Mouse (Mus musculus): ENCODE data around the gene Gpank1. TPM values are rescaled to one million over a fixed set of nuclear protein-coding genes. Genes with fewer than 3 reads are reported as not detected.

Gene Gpank1
- 10 to 100 TPM; 13.2 to 17.7 TPM for total RNA-seq (2021)

GRCm38 (mm10) chr17:35121143-35121799 is at the start of gene Gpank1:
Gene Gpank1 (plus strand): TSS chr17:35121455.
- intact Hi-C loops (cut with DNase I): no loop called here
- peak; percentile 98 to 99 for DNase-seq (ENCODE audit: extremely low spot score in 1 of 2, low spot score in 2 of 2)

DNA sequence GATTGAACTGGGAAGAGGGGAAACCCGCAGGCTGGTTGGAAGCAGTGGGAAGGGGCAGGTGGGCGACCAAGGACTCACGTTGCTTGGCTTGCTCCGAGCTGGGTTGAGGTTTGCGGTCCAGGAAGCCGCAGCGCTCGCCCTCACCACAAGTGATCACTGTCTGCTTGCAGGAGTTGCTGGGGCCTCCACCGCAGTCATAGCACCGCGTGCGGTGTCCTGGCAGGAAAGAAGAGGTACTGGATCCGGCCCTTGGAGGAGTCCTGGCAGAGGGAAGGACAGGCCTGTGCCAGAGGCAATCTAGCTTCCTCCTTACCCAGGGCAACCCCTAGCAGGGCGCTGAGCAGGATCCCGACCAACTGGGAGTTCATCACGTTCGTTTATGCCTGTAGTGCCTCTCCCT is 47.2 kb upstream of the Gpank1 start:
- intact Hi-C loops (cut with DNase I): no loop called here

GRCm38 (mm10) chr17:35076507-35077176 is 44.6 kb upstream of the Gpank1 start, which contains the start of gene Ly6g6e:
Gene Ly6g6e (plus strand): TSS chr17:35076902.
- intact Hi-C loops (cut with DNase I): no loop called here
- DNase-seq (ENCODE audit: extremely low spot score in 1 of 2, low spot score in 2 of 2): no peak

More for the DNA sequence above, 47.2 kb upstream of the Gpank1 start:
- DNase-seq (ENCODE audit: extremely low spot score in 1 of 2, low spot score in 2 of 2): no peak

DNA sequence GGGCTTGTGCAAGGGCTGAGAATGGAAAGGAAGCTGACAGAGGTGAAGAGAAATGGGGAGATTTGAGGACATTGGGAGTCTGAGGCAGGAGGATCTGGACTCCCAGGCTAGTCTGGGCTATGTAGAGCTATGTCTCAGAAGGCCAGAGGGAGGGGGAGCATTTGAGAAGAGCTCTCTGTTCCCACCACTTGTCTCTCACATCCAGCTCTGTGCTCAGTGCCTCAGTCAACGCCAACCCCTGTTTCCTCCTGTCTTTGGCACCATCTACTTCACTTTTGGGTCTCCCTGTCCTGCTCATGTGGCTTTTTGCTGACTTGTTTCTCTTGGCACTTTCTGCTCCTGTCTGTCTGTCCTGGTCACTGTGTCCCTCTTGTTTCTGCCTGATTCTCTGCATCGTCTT is 44.0 kb upstream of the Gpank1 start:
- no peak for DNase-seq (ENCODE audit: extremely low spot score in 1 of 2, low spot score in 2 of 2)
- intact Hi-C loops (cut with DNase I): no loop called here

DNA sequence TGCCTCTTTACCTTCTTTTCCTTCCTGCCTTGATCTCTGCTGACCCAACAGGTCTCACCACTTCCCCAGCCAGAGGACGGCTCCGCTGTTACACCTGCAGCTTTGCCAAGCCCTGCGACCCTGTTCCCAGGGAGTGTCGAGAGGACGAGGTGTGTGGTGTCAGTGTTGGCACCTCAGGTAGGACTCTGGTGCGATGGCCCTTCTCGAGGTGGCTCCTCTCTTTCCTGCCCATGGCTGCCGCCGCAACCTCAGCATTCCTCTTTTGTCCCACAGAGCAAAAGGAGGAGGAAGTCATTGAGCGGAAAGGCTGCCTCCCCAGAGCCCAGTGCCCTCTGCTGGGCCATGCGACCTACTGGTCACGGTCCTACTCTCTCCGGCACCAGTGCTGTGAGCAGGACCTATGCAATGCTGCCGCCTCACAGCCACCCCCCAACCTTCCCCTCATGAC is 43.4 kb upstream of the Gpank1 start, which contains the start of gene Ly6g6d:
TSS of gene Ly6g6d (minus strand) at position 280 of the 448 bp plus-strand sequence.
- intact Hi-C loops (cut with DNase I): no loop called here
- peak in 1 of 2 experiments; percentile 68 for DNase-seq (ENCODE audit: extremely low spot score in 1 of 2, low spot score in 2 of 2)

- intact Hi-C loops (cut with DNase I): no loop called here
- no peak for DNase-seq (ENCODE audit: extremely low spot score in 1 of 2, low spot score in 2 of 2)
These were observed 41.5 kb upstream of the Gpank1 start for GRCm38 (mm10) chr17:35079778-35080177.

DNA sequence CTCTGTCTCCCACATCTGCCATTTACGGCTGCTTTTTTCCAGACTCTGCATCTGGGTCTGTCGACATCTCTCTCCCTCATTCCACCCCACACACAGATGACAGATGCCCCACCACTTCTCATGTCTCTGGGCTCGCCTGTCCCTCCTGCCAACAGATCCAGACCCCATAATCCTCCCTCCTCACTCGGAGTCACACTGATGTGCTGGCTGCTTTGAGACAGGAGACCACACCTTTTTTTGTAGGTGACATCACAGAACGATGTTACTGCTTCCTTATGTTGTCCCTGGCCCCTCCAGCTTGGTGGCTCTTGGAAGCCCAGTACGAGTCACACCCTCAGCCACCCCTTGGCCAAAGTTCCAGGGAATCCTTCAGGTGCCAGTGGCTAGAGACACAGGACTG is 41.0 kb upstream of the Gpank1 start:
- intact Hi-C loops (cut with DNase I): no loop called here
- no peak for DNase-seq (ENCODE audit: extremely low spot score in 1 of 2, low spot score in 2 of 2)

DNA sequence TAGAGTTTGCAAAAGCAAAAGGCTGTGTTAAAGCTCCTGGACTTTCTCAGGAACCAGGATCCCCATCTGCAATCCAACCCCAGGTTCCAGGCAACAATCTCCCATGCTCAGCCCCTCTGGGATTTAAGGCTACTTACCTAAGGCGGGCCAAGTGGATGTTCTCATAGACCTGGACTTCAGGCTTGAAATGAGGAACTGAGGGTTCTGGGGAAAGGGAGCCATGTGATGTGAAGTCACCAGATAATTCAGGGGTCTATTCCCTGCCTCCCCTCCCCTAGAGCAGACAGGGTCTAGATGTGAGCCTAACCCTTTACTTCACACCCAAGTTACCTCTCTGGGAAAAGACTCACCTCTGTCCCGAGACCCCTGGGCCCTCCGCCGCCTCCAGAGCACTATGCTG is 40.5 kb upstream of the Gpank1 start:
- no peak for DNase-seq (ENCODE audit: extremely low spot score in 1 of 2, low spot score in 2 of 2)
- intact Hi-C loops (cut with DNase I): no loop called here

- DNase-seq (ENCODE audit: extremely low spot score in 1 of 2, low spot score in 2 of 2): no peak
- intact Hi-C loops (cut with DNase I): no loop called here
These were observed 38.2 kb upstream of the Gpank1 start for GRCm38 (mm10) chr17:35082841-35083576.

DNA sequence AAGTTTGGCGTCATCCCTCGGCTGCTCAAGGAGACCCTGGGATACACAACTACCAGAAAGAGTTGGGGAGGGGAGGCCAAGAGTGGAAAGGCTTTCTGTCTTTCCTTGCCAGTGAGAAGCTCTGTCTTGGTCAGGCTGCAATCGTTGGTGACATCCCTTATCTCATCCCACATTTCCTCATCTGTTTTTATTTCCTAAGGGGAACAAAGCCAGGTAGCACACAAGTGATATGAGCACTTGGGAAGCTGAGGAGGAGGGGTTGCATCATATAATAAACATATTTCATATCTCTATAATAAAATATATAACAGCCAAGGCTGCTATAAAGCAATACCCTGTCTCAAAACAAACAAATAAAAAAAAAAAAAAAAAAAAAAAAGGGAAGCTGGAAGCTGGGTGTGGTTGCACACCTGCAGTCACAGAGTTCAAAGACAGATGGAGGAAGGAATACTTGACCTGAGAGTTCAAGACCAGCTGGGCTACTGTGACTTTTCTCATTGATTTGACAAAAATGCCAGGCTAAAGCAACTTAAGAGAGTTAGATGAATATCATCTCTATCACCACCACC is 37.2 kb upstream of the Gpank1 start:
- intact Hi-C loops (cut with DNase I): no loop called here
- DNase-seq (ENCODE audit: extremely low spot score in 1 of 2, low spot score in 2 of 2): no peak

DNA sequence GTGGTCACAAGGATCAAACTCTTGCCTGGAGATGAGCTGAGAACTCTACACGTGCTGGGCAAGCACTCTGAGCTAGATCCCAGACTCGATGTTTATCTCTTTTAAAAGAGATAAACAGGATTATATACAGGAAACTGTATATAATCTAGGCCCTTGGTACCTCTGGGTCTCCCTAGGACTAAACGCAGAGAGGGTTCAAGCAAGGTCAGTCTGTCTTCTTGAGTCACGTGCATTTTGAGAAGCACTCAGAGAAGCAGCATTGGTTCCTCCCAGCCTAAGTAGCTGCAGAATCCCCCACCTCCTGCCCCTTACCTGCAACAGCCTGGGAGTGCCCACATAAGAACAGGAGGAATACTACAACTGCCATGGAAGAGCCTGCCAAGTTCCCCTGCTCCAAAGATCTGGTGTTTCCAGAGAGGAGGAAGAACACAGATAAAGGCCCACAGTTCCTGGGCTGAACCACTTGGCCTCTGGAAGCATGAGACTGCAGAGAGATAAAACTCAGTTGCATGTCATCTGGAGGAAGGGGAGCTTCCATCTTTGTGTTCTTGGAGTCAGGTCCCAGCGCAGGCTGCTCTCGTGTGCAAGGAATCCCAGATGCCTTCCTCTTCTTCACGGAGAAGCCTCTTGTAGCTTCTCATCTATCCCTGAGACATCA is 35.9 kb upstream of the Gpank1 start, which contains the start of gene Ly6g6f:
TSS of gene Ly6g6f (minus strand) at position 403 of the 658 bp plus-strand sequence.
- DNase-seq (ENCODE audit: extremely low spot score in 1 of 2, low spot score in 2 of 2): no peak
- intact Hi-C loops (cut with DNase I): no loop called here

DNA sequence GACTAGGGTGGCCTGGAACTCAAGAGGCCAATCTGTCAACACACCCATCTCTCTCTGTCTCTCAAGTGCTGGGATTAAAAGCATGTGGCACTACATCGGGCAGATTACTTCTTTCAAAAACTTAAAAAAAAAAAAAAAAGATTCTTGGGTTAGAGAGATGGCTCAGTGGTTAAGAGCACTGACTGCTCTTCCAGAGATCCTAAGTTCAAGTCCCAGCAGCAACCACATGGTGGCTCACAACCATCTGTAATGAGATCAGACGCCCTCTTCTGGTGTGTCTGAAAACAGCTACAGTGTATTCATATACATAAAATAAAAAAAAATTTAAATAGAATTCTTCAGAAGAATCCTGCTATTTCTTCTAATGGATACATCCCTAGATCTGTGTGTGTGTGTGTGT is 33.1 kb upstream of the Gpank1 start:
- no peak for DNase-seq (ENCODE audit: extremely low spot score in 1 of 2, low spot score in 2 of 2)
- intact Hi-C loops (cut with DNase I): no loop called here

- DNase-seq (ENCODE audit: extremely low spot score in 1 of 2, low spot score in 2 of 2): peak; percentile 93 to 97
- intact Hi-C loops (cut with DNase I): no loop called here
These were observed 32.2 kb upstream of the Gpank1 start, which contains the start of gene Abhd16a for GRCm38 (mm10) chr17:35088825-35089644. Gene Abhd16a (plus strand): TSS chr17:35089263.

DNA sequence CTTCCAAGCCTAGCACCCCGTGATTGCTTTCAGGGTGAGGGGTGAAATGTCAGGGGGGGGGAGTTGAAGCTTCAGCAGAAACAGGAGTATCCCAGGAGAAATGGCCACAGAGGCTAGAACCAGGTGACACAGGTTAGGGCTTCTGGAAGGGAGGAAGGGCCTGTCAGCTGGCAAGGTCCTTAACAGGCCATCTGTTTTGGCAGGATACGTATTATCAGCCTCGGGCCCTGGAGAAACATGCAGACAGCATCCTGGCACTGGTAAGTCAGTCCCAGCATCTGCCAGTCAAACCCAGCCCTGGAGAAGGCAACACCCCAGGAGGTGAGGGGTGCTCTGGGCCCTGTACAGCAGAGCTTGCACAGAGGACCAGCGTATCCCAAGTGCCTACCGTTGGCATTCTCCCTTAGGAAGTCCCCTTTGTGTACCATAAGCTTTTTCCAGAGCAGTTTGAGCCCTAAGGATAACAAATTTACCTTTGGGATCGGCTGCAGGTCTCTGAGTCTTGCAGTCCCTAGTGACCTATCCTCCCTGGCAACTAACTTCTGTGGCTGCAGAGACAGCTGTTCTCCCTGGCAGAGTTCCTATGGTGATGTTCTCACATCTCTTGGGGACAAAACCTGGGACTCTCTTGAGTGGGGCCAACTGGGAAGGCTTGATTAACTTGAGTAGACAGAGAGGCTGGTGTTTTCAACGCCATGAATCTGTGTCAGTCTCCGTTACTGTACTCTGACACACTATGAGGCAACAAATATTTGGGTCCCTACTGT is 30.9 kb upstream of the Gpank1 start:
- intact Hi-C loops (cut with DNase I): no loop called here
- no peak for DNase-seq (ENCODE audit: extremely low spot score in 1 of 2, low spot score in 2 of 2)

GRCm38 (mm10) chr17:35092403-35093198 is 28.7 kb upstream of the Gpank1 start:
- no peak for DNase-seq (ENCODE audit: extremely low spot score in 1 of 2, low spot score in 2 of 2)
- intact Hi-C loops (cut with DNase I): no loop called here
